10 mouse cellular contexts compared by ENCODE assay signal in genomic region chr3:30448624-30449023, GRCm38 (mm10).
DNase-seq lines count a peak whose midpoint lies in the region; ATAC-seq and TF ChIP-seq lines count a peak whose summit lies in the region.
"Had no signal": no experiment of that assay in that cellular context is flagged by ENCODE, and none has a peak within 500 bp of the region (broad histone marks: within the 10 kb centered on the region; RNA-seq: fewer than 3 reads in every experiment).

No protein-coding gene starts in this region.

- no peak overlapping the region for H3K4me3 ChIP-seq in intestine, postnatal 0 days (ENCODE audit: low read depth, low read length)
- H3K4me3 ChIP-seq in intestine, embryonic 15.5 days (replicated peaks), result no peak overlapping the region
- H3K4me3 ChIP-seq in midbrain, embryonic 11.5 days (ENCODE audit: low read depth, low read length), result no peak overlapping the region
- H3K4me3 ChIP-seq in midbrain, embryonic 16.5 days (ENCODE audit: low read depth, low read length), result no peak overlapping the region
- no peak overlapping the region for H3K4me3 ChIP-seq in stomach, postnatal 0 days (ENCODE audit: low read depth, low read length)
- no peak overlapping the region for H3K4me3 ChIP-seq in hindbrain, embryonic 10.5 days
- H3K4me3 ChIP-seq: forebrain, embryonic 13.5 days; hindbrain, embryonic 12.5 days had no signal

- no peak overlapping the region for H3K27ac ChIP-seq in intestine, postnatal 0 days (ENCODE audit: low read depth, low read length)
- H3K27ac ChIP-seq in intestine, embryonic 15.5 days, result no peak overlapping the region
- H3K27ac ChIP-seq in midbrain, embryonic 11.5 days (ENCODE audit: low read depth, low read length), result no peak overlapping the region
- no peak overlapping the region for H3K27ac ChIP-seq in midbrain, embryonic 16.5 days (ENCODE audit: low read length)
- H3K27ac ChIP-seq in stomach, postnatal 0 days (replicated peaks), result no peak overlapping the region
- H3K27ac ChIP-seq in hindbrain, embryonic 10.5 days, result no peak overlapping the region
- H3K27ac ChIP-seq: forebrain, embryonic 13.5 days; hindbrain, embryonic 12.5 days had no signal

- TF ChIP-seq CTCF in intestine, postnatal 0 days (IDR thresholded peaks at IDR 0.05; ENCODE audit: low read depth), result peak; percentile 71
- peak; percentile 71 for TF ChIP-seq CTCF in stomach, postnatal 0 days (IDR thresholded peaks at IDR 0.05; ENCODE audit: low read depth)

- no peaks in the 10 kb centered on the region for H3K27me3 ChIP-seq in intestine, postnatal 0 days (replicated peaks; ENCODE audit: control insufficient read depth, insufficient read depth, low read length)
- no peaks in the 10 kb centered on the region for H3K27me3 ChIP-seq in intestine, embryonic 15.5 days (replicated peaks)
- no peaks in the 10 kb centered on the region for H3K27me3 ChIP-seq in midbrain, embryonic 11.5 days (ENCODE audit: control insufficient read depth, insufficient read depth, low read length)
- no peaks in the 10 kb centered on the region for H3K27me3 ChIP-seq in midbrain, embryonic 16.5 days (ENCODE audit: control insufficient read depth, insufficient read depth, low read depth, low read length)
- H3K27me3 ChIP-seq in stomach, postnatal 0 days (ENCODE audit: control insufficient read depth, insufficient read depth, low read length), result no peaks in the 10 kb centered on the region
- H3K27me3 ChIP-seq in hindbrain, embryonic 10.5 days (ENCODE audit: insufficient read depth, poor library complexity, severe bottlenecking), result no peaks in the 10 kb centered on the region; the same call in 1 of the 2 replicates
- H3K27me3 ChIP-seq: forebrain, embryonic 13.5 days; hindbrain, embryonic 12.5 days had no signal

- H3K9ac ChIP-seq in intestine, postnatal 0 days (ENCODE audit: low read depth, low read length), result no peak overlapping the region
- no peak overlapping the region for H3K9ac ChIP-seq in intestine, embryonic 15.5 days
- no peak overlapping the region for H3K9ac ChIP-seq in midbrain, embryonic 11.5 days (ENCODE audit: low read length)
- no peak overlapping the region for H3K9ac ChIP-seq in midbrain, embryonic 16.5 days (ENCODE audit: low read depth, low read length)
- no peak overlapping the region for H3K9ac ChIP-seq in stomach, postnatal 0 days (ENCODE audit: low read length)
- H3K9ac ChIP-seq: forebrain, embryonic 13.5 days; hindbrain, embryonic 12.5 days had no signal

- DNase-seq in midbrain, embryonic 11.5 days (ENCODE audit: low spot score, missing footprints), result peak; percentile 44
- DNase-seq in stomach, postnatal 0 days (ENCODE audit: low spot score), result no peak
- DNase-seq in hindbrain, embryonic 10.5 days (ENCODE audit: low spot score), result no peak

- no peaks in the 10 kb centered on the region for H3K9me3 ChIP-seq in intestine, postnatal 0 days (ENCODE audit: control insufficient read depth)
- no peaks in the 10 kb centered on the region for H3K9me3 ChIP-seq in intestine, embryonic 15.5 days
- no peaks in the 10 kb centered on the region for H3K9me3 ChIP-seq in midbrain, embryonic 11.5 days (ENCODE audit: control insufficient read depth, low read length)
- no peaks in the 10 kb centered on the region for H3K9me3 ChIP-seq in midbrain, embryonic 16.5 days (replicated peaks; ENCODE audit: control insufficient read depth, low read length, poor library complexity, severe bottlenecking)
- H3K9me3 ChIP-seq in stomach, postnatal 0 days (ENCODE audit: control insufficient read depth, low read length), result no peaks in the 10 kb centered on the region
- no peaks in the 10 kb centered on the region for H3K9me3 ChIP-seq in hindbrain, embryonic 10.5 days
- H3K9me3 ChIP-seq: forebrain, embryonic 13.5 days; hindbrain, embryonic 12.5 days had no signal

- H3K4me2 ChIP-seq in intestine, postnatal 0 days (replicated peaks; ENCODE audit: low read depth), result no peak overlapping the region
- no peak overlapping the region for H3K4me2 ChIP-seq in intestine, embryonic 15.5 days (replicated peaks)
- no peak overlapping the region for H3K4me2 ChIP-seq in midbrain, embryonic 11.5 days
- no peak overlapping the region for H3K4me2 ChIP-seq in midbrain, embryonic 16.5 days (ENCODE audit: low read length)
- no peak overlapping the region for H3K4me2 ChIP-seq in stomach, postnatal 0 days (replicated peaks; ENCODE audit: low read depth)
- H3K4me2 ChIP-seq: forebrain, embryonic 13.5 days; hindbrain, embryonic 12.5 days had no signal

- 89% methylated on average over 1 of the region's 1 CpGs for WGBS in intestine, postnatal 0 days
- 95% methylated on average over 1 of the region's 1 CpGs for WGBS in intestine, embryonic 15.5 days
- 90% methylated on average over 1 of the region's 1 CpGs for WGBS in midbrain, embryonic 11.5 days
- WGBS in midbrain, embryonic 16.5 days, result 75% methylated on average over 1 of the region's 1 CpGs
- 73% methylated on average over 1 of the region's 1 CpGs for WGBS in stomach, postnatal 0 days
- WGBS in hindbrain, embryonic 10.5 days, result 90% methylated on average over 1 of the region's 1 CpGs

- TF ChIP-seq EP300 in stomach, postnatal 0 days (optimal IDR thresholded peaks at IDR 0.05), result no peak

- H3K4me1 ChIP-seq in intestine, postnatal 0 days (replicated peaks; ENCODE audit: control insufficient read depth, insufficient read depth, low read length), result no peaks in the 10 kb centered on the region
- H3K4me1 ChIP-seq in intestine, embryonic 15.5 days (replicated peaks), result no peaks in the 10 kb centered on the region
- H3K4me1 ChIP-seq in midbrain, embryonic 11.5 days (ENCODE audit: control insufficient read depth, insufficient read depth, low read length), result no peaks in the 10 kb centered on the region
- no peaks in the 10 kb centered on the region for H3K4me1 ChIP-seq in midbrain, embryonic 16.5 days (ENCODE audit: control insufficient read depth, insufficient read depth, low read length)
- no peaks in the 10 kb centered on the region for H3K4me1 ChIP-seq in stomach, postnatal 0 days (replicated peaks; ENCODE audit: control insufficient read depth, insufficient read depth)
- peaks cover 5% of the 10 kb centered on the region; the same call in 1 of the 2 replicates for H3K4me1 ChIP-seq in hindbrain, embryonic 10.5 days (replicated peaks)
- H3K4me1 ChIP-seq: forebrain, embryonic 13.5 days had no signal

- no peak for ATAC-seq in intestine, postnatal 0 days
- no peak for ATAC-seq in intestine, embryonic 15.5 days
- ATAC-seq in midbrain, embryonic 11.5 days (ENCODE audit: low FRiP score), result no peak
- ATAC-seq in midbrain, embryonic 16.5 days, result no peak
- peak; percentile 79 for ATAC-seq in common myeloid progenitor, adult 5-6 weeks (replicated peaks; ENCODE audit: low read depth, poor library complexity, severe bottlenecking)
- ATAC-seq in stomach, postnatal 0 days (ENCODE audit: low FRiP score, low TSS enrichment), result no peak; the same call in 1 of the 2 replicates
- no peak for ATAC-seq in cerebellum, adult (ENCODE audit: insufficient number of reproducible peaks, low FRiP score, low TSS enrichment)
- ATAC-seq: forebrain, embryonic 13.5 days had no signal

- no peaks in the 10 kb centered on the region for H3K36me3 ChIP-seq in intestine, postnatal 0 days (ENCODE audit: control insufficient read depth, insufficient read depth)
- H3K36me3 ChIP-seq in intestine, embryonic 15.5 days, result no peaks in the 10 kb centered on the region
- no peaks in the 10 kb centered on the region for H3K36me3 ChIP-seq in midbrain, embryonic 11.5 days (ENCODE audit: control insufficient read depth, insufficient read depth, low read length)
- H3K36me3 ChIP-seq in midbrain, embryonic 16.5 days (ENCODE audit: control insufficient read depth, insufficient read depth, low read length), result no peaks in the 10 kb centered on the region
- no peaks in the 10 kb centered on the region for H3K36me3 ChIP-seq in stomach, postnatal 0 days (ENCODE audit: control insufficient read depth, insufficient read depth, low read length)
- H3K36me3 ChIP-seq in hindbrain, embryonic 10.5 days, result no peaks in the 10 kb centered on the region
- H3K36me3 ChIP-seq: hindbrain, embryonic 12.5 days had no signal
